In genomic region chr1:176933319-176933718, GRCm38 (mm10) we compare ENCODE assay signal across 11 mouse cellular contexts.
DNase-seq lines count a peak whose midpoint lies in the region; ATAC-seq and TF ChIP-seq lines count a peak whose summit lies in the region.
"Had no signal": no experiment of that assay in that cellular context is flagged by ENCODE, and none has a peak within 500 bp of the region (broad histone marks: within the 10 kb centered on the region; RNA-seq: fewer than 3 reads in every experiment).

No protein-coding gene starts in this region.

- TF ChIP-seq POLR2A in lung, adult 2 months (IDR thresholded peaks at IDR 0.05; ENCODE audit: borderline replicate concordance, extremely low read depth, low read depth, low read length): no peak

- no peak overlapping the region for H3K27ac ChIP-seq in lung, embryonic 14.5 days (ENCODE audit: low read depth)
- H3K27ac ChIP-seq: heart, embryonic 10.5 days had no signal

- no peaks in the 10 kb centered on the region for H3K4me1 ChIP-seq in lung, embryonic 14.5 days (ENCODE audit: insufficient read depth)
- H3K4me1 ChIP-seq in lung, adult 2 months (ENCODE audit: control insufficient read depth, insufficient read depth, low read length): no peaks in the 10 kb centered on the region

- no peaks in the 10 kb centered on the region for H3K36me3 ChIP-seq in lung, embryonic 14.5 days (ENCODE audit: insufficient read depth)
- H3K36me3 ChIP-seq: heart, embryonic 10.5 days had no signal

- no peak overlapping the region for H3K9ac ChIP-seq in lung, embryonic 14.5 days

- TF ChIP-seq CTCF in lung, embryonic 14.5 days (IDR thresholded peaks at IDR 0.05; ENCODE audit: low read depth): no peak
- no peak for TF ChIP-seq CTCF in lung, adult 2 months (IDR thresholded peaks at IDR 0.05; ENCODE audit: insufficient read depth, low read length)

- DNase-seq in lung, embryonic 14.5 days: peak; percentile 36
- DNase-seq in lung, adult 18-20 months: no peak
- DNase-seq in cerebellum, postnatal 10 days: peak; percentile 88 to 90
- peak; percentile 79 to 90 for DNase-seq in layer of hippocampus, adult 18-20 months (ENCODE audit: low spot score in 2 of 2)
- peak; percentile 62 to 82 for DNase-seq in right cerebral cortex, postnatal 36 days (ENCODE audit: low spot score in 2 of 2)
- no peak for DNase-seq in adrenal gland, adult 8-10 months
- DNase-seq in lung, adult 2 months: no peak
- DNase-seq: spleen, adult 18-20 months had no signal

- H3K4me3 ChIP-seq in lung, embryonic 14.5 days (ENCODE audit: low read depth, low read length): no peak overlapping the region
- H3K4me3 ChIP-seq in lung, adult 2 months (replicated peaks; ENCODE audit: extremely low read depth, low read depth, low read length): no peak overlapping the region
- H3K4me3 ChIP-seq: heart, embryonic 10.5 days; megakaryocyte, embryonic 14.5 days had no signal

- no peaks in the 10 kb centered on the region for H3K9me3 ChIP-seq in lung, embryonic 14.5 days (ENCODE audit: low read depth, low read length)
- H3K9me3 ChIP-seq: heart, embryonic 10.5 days; megakaryocyte, embryonic 14.5 days had no signal

- no peaks in the 10 kb centered on the region for H3K27me3 ChIP-seq in lung, embryonic 14.5 days (ENCODE audit: insufficient read depth, low read length)
- H3K27me3 ChIP-seq: megakaryocyte, embryonic 14.5 days had no signal

- 45% methylated on average over 7 of the region's 7 CpGs for WGBS in lung, embryonic 14.5 days
- WGBS in lung, adult 2 months: 46% methylated on average over 7 of the region's 7 CpGs

- H3K4me2 ChIP-seq in lung, embryonic 14.5 days: no peak overlapping the region

- no peak for ATAC-seq in lung, embryonic 14.5 days (ENCODE audit: insufficient read depth)
- no peak for ATAC-seq in inflammation-experienced regulatory T-cells, adult 6 months

Comparison
In these comparisons a context has a peak if more than half of its experiments do, and no peak if none do; other contexts are left out.
1. DNase-seq: peak in lung, embryonic 14.5 days (single experiment), cerebellum, postnatal 10 days (2 of 2), layer of hippocampus, adult 18-20 months (2 of 2) and right cerebral cortex, postnatal 36 days (2 of 2); none in lung, adult 18-20 months (0 of 2), adrenal gland, adult 8-10 months (single experiment) and lung, adult 2 months (single experiment).